Comparison of ENCODE assay signal across 11 mouse cellular contexts in genomic region chr11:112785581-112785980, GRCm38 (mm10). TPM values are rescaled to one million over a fixed set of nuclear protein-coding genes. Genes with fewer than 3 reads are reported as not detected.
DNase-seq lines count a peak whose midpoint lies in the region; ATAC-seq and TF ChIP-seq lines count a peak whose summit lies in the region.
"Had no signal": no experiment of that assay in that cellular context is flagged by ENCODE, and none has a peak within 500 bp of the region (broad histone marks: within the 10 kb centered on the region; RNA-seq: fewer than 3 reads in every experiment).

No protein-coding gene starts in this region.

- H3K4me3 ChIP-seq in forebrain, embryonic 11.5 days (ENCODE audit: low read depth, low read length): peak overlapping the region; percentile 90
- peak overlapping the region; percentile 78 for H3K4me3 ChIP-seq in intestine, postnatal 0 days (ENCODE audit: low read depth, low read length)
- H3K4me3 ChIP-seq in small intestine, adult 2 months (ENCODE audit: low read depth, low read length): peak overlapping the region; percentile 45
- no peak overlapping the region for H3K4me3 ChIP-seq in liver, embryonic 12.5 days

- peaks cover 27% of the 10 kb centered on the region; the same call in 1 of the 2 replicates for H3K4me1 ChIP-seq in forebrain, embryonic 11.5 days (replicated peaks; ENCODE audit: control insufficient read depth, insufficient read depth, low read length)
- peaks cover 5% of the 10 kb centered on the region; the same call in 1 of the 2 replicates for H3K4me1 ChIP-seq in intestine, postnatal 0 days (replicated peaks; ENCODE audit: control insufficient read depth, insufficient read depth, low read length)
- H3K4me1 ChIP-seq in small intestine, adult 2 months (ENCODE audit: control insufficient read depth, insufficient read depth, insufficient read length, low read length): peaks cover 2% of the 10 kb centered on the region
- peaks cover 9% of the 10 kb centered on the region for H3K4me1 ChIP-seq in liver, embryonic 12.5 days
- H3K4me1 ChIP-seq: liver, embryonic 15.5 days had no signal

- peak overlapping the region; percentile 87 for H3K4me2 ChIP-seq in forebrain, embryonic 11.5 days (ENCODE audit: low read depth, low read length, severe bottlenecking)
- peak overlapping the region; percentile 84 for H3K4me2 ChIP-seq in intestine, postnatal 0 days (replicated peaks; ENCODE audit: low read depth)
- no peak overlapping the region for H3K4me2 ChIP-seq in liver, embryonic 12.5 days

- H3K36me3 ChIP-seq in forebrain, embryonic 11.5 days (ENCODE audit: control insufficient read depth, insufficient read depth, low read length): no peaks in the 10 kb centered on the region; the same call in 1 of the 2 replicates
- H3K36me3 ChIP-seq in intestine, postnatal 0 days (ENCODE audit: control insufficient read depth, insufficient read depth): no peaks in the 10 kb centered on the region; the same call in 1 of the 2 replicates
- 0 out of 2 replicates have a peak, but pooled peaks cover 7% of the 10 kb centered on the region for H3K36me3 ChIP-seq in small intestine, adult 2 months (ENCODE audit: control insufficient read depth, insufficient read depth, low read length)
- no peaks in the 10 kb centered on the region for H3K36me3 ChIP-seq in liver, embryonic 12.5 days
- H3K36me3 ChIP-seq: liver, embryonic 15.5 days had no signal

- H3K9ac ChIP-seq in forebrain, embryonic 11.5 days (ENCODE audit: low read length): peak overlapping the region; percentile 97
- H3K9ac ChIP-seq in intestine, postnatal 0 days (ENCODE audit: low read depth, low read length): peak overlapping the region; percentile 34; the same call in 1 of the 2 replicates
- H3K9ac ChIP-seq in liver, embryonic 12.5 days: no peak overlapping the region
- H3K9ac ChIP-seq: liver, embryonic 15.5 days had no signal

- ATAC-seq in forebrain, embryonic 11.5 days (replicated peaks; ENCODE audit: low FRiP score): no peak
- no peak for ATAC-seq in intestine, postnatal 0 days
- no peak for ATAC-seq in liver, embryonic 12.5 days
- ATAC-seq: inflammation-experienced regulatory T-cells, adult 6 months; Patski had no signal

- no peak for TF ChIP-seq CTCF in intestine, postnatal 0 days (IDR thresholded peaks at IDR 0.05; ENCODE audit: low read depth)
- no peak for TF ChIP-seq CTCF in small intestine, adult 2 months (IDR thresholded peaks at IDR 0.05; ENCODE audit: extremely low read depth, insufficient read length, insufficient replicate concordance, low read depth, low read length)

- DNase-seq in left cerebral cortex, postnatal 4 days: peak; percentile 42
- DNase-seq in left cerebral cortex, adult 9 months (ENCODE audit: low spot score in 2 of 2): no peak
- no peak for DNase-seq in forebrain, embryonic 11.5 days (ENCODE audit: low spot score)
- DNase-seq in adrenal gland, postnatal 4 days (ENCODE audit: low spot score in 2 of 2): no peak
- DNase-seq in adrenal gland, adult 2 months: no peak

- intact Hi-C loops in left cerebral cortex, postnatal 4 days (cut with DNase I): no loop called here

- H3K27ac ChIP-seq in forebrain, embryonic 11.5 days (ENCODE audit: low read depth, low read length): no peak overlapping the region
- H3K27ac ChIP-seq in intestine, postnatal 0 days (ENCODE audit: low read depth, low read length): no peak overlapping the region
- H3K27ac ChIP-seq in small intestine, adult 2 months (ENCODE audit: insufficient read depth, low read depth, low read length): no peak overlapping the region
- no peak overlapping the region for H3K27ac ChIP-seq in liver, embryonic 12.5 days
- H3K27ac ChIP-seq: liver, embryonic 15.5 days had no signal

- no peaks in the 10 kb centered on the region for H3K9me3 ChIP-seq in forebrain, embryonic 11.5 days (ENCODE audit: control insufficient read depth, low read length)
- no peaks in the 10 kb centered on the region for H3K9me3 ChIP-seq in intestine, postnatal 0 days (ENCODE audit: control insufficient read depth)
- H3K9me3 ChIP-seq in liver, embryonic 12.5 days (replicated peaks): no peaks in the 10 kb centered on the region
- H3K9me3 ChIP-seq: liver, embryonic 15.5 days had no signal

- WGBS in forebrain, embryonic 11.5 days: 16% methylated on average over 8 of the region's 8 CpGs
- whole genome bisulfite sequencing in intestine, postnatal 0 days: 30% methylated on average over 8 of the region's 8 CpGs
- 19% methylated on average over 8 of the region's 8 CpGs for whole genome bisulfite sequencing in small intestine, adult 2 months
- WGBS in liver, embryonic 12.5 days (ENCODE audit: insufficient replicate concordance): 16% methylated on average over 8 of the region's 8 CpGs

- H3K27me3 ChIP-seq in forebrain, embryonic 11.5 days (ENCODE audit: control insufficient read depth, insufficient read depth, low read length): no peaks in the 10 kb centered on the region
- H3K27me3 ChIP-seq in intestine, postnatal 0 days (replicated peaks; ENCODE audit: control insufficient read depth, insufficient read depth, low read length): peaks cover 14% of the 10 kb centered on the region
- peaks cover 6% of the 10 kb centered on the region for H3K27me3 ChIP-seq in small intestine, adult 2 months (ENCODE audit: control insufficient read depth, insufficient read depth, low read length)
- peaks cover 86% of the 10 kb centered on the region for H3K27me3 ChIP-seq in liver, embryonic 12.5 days (replicated peaks)
- H3K27me3 ChIP-seq: Patski had no signal

- TF ChIP-seq POLR2A in small intestine, adult 2 months (IDR thresholded peaks at IDR 0.05; ENCODE audit: low read depth, low read length): no peak

RNA-seq across cellular contexts. Expression of gene Sox9, which starts 3.6 kb away (rescaled TPM):
- 10 to 100 TPM; 21.3 to 21.4 TPM for total RNA-seq in left cerebral cortex, postnatal 4 days (2021)
- 165 and 180 TPM in 2 replicates for polyA plus RNA-seq in forebrain, embryonic 11.5 days (2014; fragmentation: Nextera tagmentation; extraction: Ambion mirVana)
- polyA plus RNA-seq in intestine, postnatal 0 days (2015; fragmentation: Nextera tagmentation; extraction: Ambion mirVana): 15.9 and 16.6 TPM in 2 replicates
- polyA plus RNA-seq in small intestine, adult 2 months (2012; rRNA removed): 24.9 and 25.5 TPM in 2 replicates
- 2.4 and 2.7 TPM in 2 replicates for polyA plus RNA-seq in liver, embryonic 12.5 days (2016; fragmentation: Nextera tagmentation; extraction: Ambion mirVana)
- total RNA-seq in adrenal gland, postnatal 4 days (2021): 1 to 10 TPM; 2.4 to 4.8 TPM
- total RNA-seq in adrenal gland, adult 2 months (2021): 1 to 10 TPM; 2.0 to 4.2 TPM
- 2.9 and 4.0 TPM in 2 replicates for polyA plus RNA-seq in adrenal gland, adult 2 months (2012; rRNA removed)
- polyA plus RNA-seq: inflammation-experienced regulatory T-cells, adult 6 months had no signal
